Mouse (Mus musculus): ENCODE data around the gene Babam2. TPM values are rescaled to one million over a fixed set of nuclear protein-coding genes. Genes with fewer than 3 reads are reported as not detected.
A peak's percentile ranks its signal among the peaks of the same experiment; 100 is the strongest.

The Babam2 gene
- total RNA-seq, 2 experiments from 2014 or later, result 81.6 to 148 TPM

GRCm38 (mm10) chr5:32034475-32035054 is 337.1 kb downstream of the Babam2 start:
- DNase-seq (ENCODE audit: low spot score in 2 of 2), result no peak

GRCm38 (mm10) chr5:32035721-32036320 is 338.3 kb downstream of the Babam2 start:
- no peak for DNase-seq (ENCODE audit: low spot score in 2 of 2)

- DNase-seq (ENCODE audit: low spot score in 2 of 2), result no peak
These were observed 339.4 kb downstream of the Babam2 start for GRCm38 (mm10) chr5:32036896-32037295.

GRCm38 (mm10) chr5:32037546-32037945 is 340.1 kb downstream of the Babam2 start:
- DNase-seq (ENCODE audit: low spot score in 2 of 2), result no peak

- no peak for DNase-seq (ENCODE audit: low spot score in 2 of 2)
These were observed 341.5 kb downstream of the Babam2 start for GRCm38 (mm10) chr5:32038994-32039393.

- DNase-seq (ENCODE audit: low spot score in 2 of 2), result no peak
These were observed 342.0 kb downstream of the Babam2 start for GRCm38 (mm10) chr5:32039511-32039910.

GRCm38 (mm10) chr5:32043153-32043552 is 345.7 kb downstream of the Babam2 start:
- no peak for DNase-seq (ENCODE audit: low spot score in 2 of 2)

- no peak for DNase-seq (ENCODE audit: low spot score in 2 of 2)
These were observed 346.5 kb downstream of the Babam2 start for GRCm38 (mm10) chr5:32043996-32044395.

- DNase-seq (ENCODE audit: low spot score in 2 of 2), result no peak
These were observed 354.4 kb downstream of the Babam2 start for GRCm38 (mm10) chr5:32051899-32052298.

- DNase-seq (ENCODE audit: low spot score in 2 of 2), result no peak
These were observed 355.0 kb downstream of the Babam2 start for GRCm38 (mm10) chr5:32052467-32052866.

- peak in 1 of 2 experiments; percentile 22 for DNase-seq (ENCODE audit: low spot score in 2 of 2)
These were observed 356.0 kb downstream of the Babam2 start for GRCm38 (mm10) chr5:32053476-32053875.

GRCm38 (mm10) chr5:32055676-32056075 is 358.2 kb downstream of the Babam2 start:
- DNase-seq (ENCODE audit: low spot score in 2 of 2), result no peak

GRCm38 (mm10) chr5:32056126-32056525 is 358.6 kb downstream of the Babam2 start:
- no peak for DNase-seq (ENCODE audit: low spot score in 2 of 2)

- DNase-seq (ENCODE audit: low spot score in 2 of 2), result no peak
These were observed 361.2 kb downstream of the Babam2 start for GRCm38 (mm10) chr5:32058481-32059253.

GRCm38 (mm10) chr5:32059254-32059796 is 361.8 kb downstream of the Babam2 start:
- no peak for DNase-seq (ENCODE audit: low spot score in 2 of 2)

- DNase-seq (ENCODE audit: low spot score in 2 of 2), result no peak
These were observed 363.0 kb downstream of the Babam2 start for GRCm38 (mm10) chr5:32060485-32060884.

GRCm38 (mm10) chr5:32061854-32062253 is 364.4 kb downstream of the Babam2 start:
- peak in 1 of 2 experiments; percentile 17 for DNase-seq (ENCODE audit: low spot score in 2 of 2)

- no peak for DNase-seq (ENCODE audit: low spot score in 2 of 2)
These were observed 367.0 kb downstream of the Babam2 start for GRCm38 (mm10) chr5:32064341-32065105.

- peak in 1 of 2 experiments; percentile 15 for DNase-seq (ENCODE audit: low spot score in 2 of 2)
These were observed 368.7 kb downstream of the Babam2 start for GRCm38 (mm10) chr5:32066015-32066734.

- DNase-seq (ENCODE audit: low spot score in 2 of 2), result peak in 1 of 2 experiments; percentile 8
These were observed 369.4 kb downstream of the Babam2 start for GRCm38 (mm10) chr5:32066839-32067238.

Data from adrenal gland, adult 18-20 months (tissue).